In the genomic region with DNA sequence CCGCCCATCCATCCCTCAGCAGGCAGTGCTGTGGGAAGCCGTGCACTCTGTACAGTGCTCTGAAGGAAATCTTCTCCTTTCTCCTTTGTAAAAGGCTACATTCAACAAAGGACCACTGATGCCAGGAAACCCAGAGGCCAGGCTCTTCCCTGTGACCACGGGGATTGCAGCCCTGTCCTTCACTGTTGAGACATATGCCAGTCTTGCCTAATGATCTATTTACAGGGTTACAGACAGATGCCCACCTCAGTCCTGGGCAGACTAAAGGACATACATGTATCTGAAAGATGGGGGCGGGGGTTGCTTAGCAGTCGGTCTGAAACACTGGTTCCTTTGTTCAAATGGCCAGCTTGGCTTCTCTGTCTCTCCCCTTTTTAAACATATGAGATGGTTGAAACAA, we compare ENCODE assay signal across 14 mouse cellular contexts. TPM values are rescaled to one million over a fixed set of nuclear protein-coding genes. Genes with fewer than 3 reads are reported as not detected.
DNase-seq lines count a peak whose midpoint lies in the region; ATAC-seq lines count a peak whose summit lies in the region.
"Had no signal": no experiment of that assay in that cellular context is flagged by ENCODE, and none has a peak within 500 bp of the region (broad histone marks: within the 10 kb centered on the region; RNA-seq: fewer than 3 reads in every experiment).

No protein-coding gene starts in this region.

- 0 out of 2 replicates have a peak, but pooled peaks cover 3% of the 10 kb centered on the region for H3K4me1 ChIP-seq in neural tube, embryonic 11.5 days (ENCODE audit: control insufficient read depth, insufficient read depth, low read length)
- peaks cover 20% of the 10 kb centered on the region for H3K4me1 ChIP-seq in hindbrain, embryonic 14.5 days (replicated peaks; ENCODE audit: control insufficient read depth, insufficient read depth, low read length)
- peaks cover 39% of the 10 kb centered on the region for H3K4me1 ChIP-seq in midbrain, embryonic 15.5 days

- no peak for ATAC-seq in neural tube, embryonic 11.5 days (ENCODE audit: insufficient read depth, low FRiP score, low TSS enrichment)
- ATAC-seq in hindbrain, embryonic 14.5 days (ENCODE audit: low FRiP score), result 0 out of 2 replicates have a peak, but pooled peaks have one; percentile 50
- 0 out of 2 replicates have a peak, but pooled peaks have one; percentile 30 for ATAC-seq in midbrain, embryonic 15.5 days (replicated peaks)

- intact Hi-C loops in left cerebral cortex, postnatal 14 days (cut with DNase I), result no loop called here

- H3K27me3 ChIP-seq in neural tube, embryonic 11.5 days (ENCODE audit: control insufficient read depth, insufficient read depth, low read length), result no peaks in the 10 kb centered on the region
- no peaks in the 10 kb centered on the region for H3K27me3 ChIP-seq in hindbrain, embryonic 14.5 days (ENCODE audit: control insufficient read depth, insufficient read depth, low read length)
- no peaks in the 10 kb centered on the region for H3K27me3 ChIP-seq in midbrain, embryonic 15.5 days (replicated peaks)
- H3K27me3 ChIP-seq: embryonic facial prominence, embryonic 12.5 days had no signal

- no peak overlapping the region for H3K9ac ChIP-seq in neural tube, embryonic 11.5 days (ENCODE audit: low read length)
- peak overlapping the region; percentile 51 for H3K9ac ChIP-seq in hindbrain, embryonic 14.5 days
- no peak overlapping the region for H3K9ac ChIP-seq in midbrain, embryonic 15.5 days
- H3K9ac ChIP-seq: embryonic facial prominence, embryonic 12.5 days; heart, embryonic 15.5 days; liver, embryonic 14.5 days had no signal

- H3K36me3 ChIP-seq in neural tube, embryonic 11.5 days (ENCODE audit: control insufficient read depth, insufficient read depth, low read length), result no peaks in the 10 kb centered on the region
- no peaks in the 10 kb centered on the region for H3K36me3 ChIP-seq in hindbrain, embryonic 14.5 days (replicated peaks; ENCODE audit: control insufficient read depth, insufficient read depth)
- H3K36me3 ChIP-seq in midbrain, embryonic 15.5 days (replicated peaks), result no peaks in the 10 kb centered on the region
- H3K36me3 ChIP-seq: embryonic facial prominence, embryonic 12.5 days; heart, embryonic 15.5 days had no signal

- peaks cover 7% of the 10 kb centered on the region for H3K9me3 ChIP-seq in neural tube, embryonic 11.5 days (ENCODE audit: control insufficient read depth, low read length)
- peaks cover 4% of the 10 kb centered on the region; the same call in 1 of the 2 replicates for H3K9me3 ChIP-seq in hindbrain, embryonic 14.5 days (ENCODE audit: control insufficient read depth, low read length)
- no peaks in the 10 kb centered on the region for H3K9me3 ChIP-seq in midbrain, embryonic 15.5 days
- H3K9me3 ChIP-seq: heart, embryonic 15.5 days had no signal

- no peak overlapping the region for H3K4me3 ChIP-seq in neural tube, embryonic 11.5 days (ENCODE audit: low read depth, low read length)
- H3K4me3 ChIP-seq in hindbrain, embryonic 14.5 days (replicated peaks; ENCODE audit: low read length), result no peak overlapping the region
- H3K4me3 ChIP-seq in midbrain, embryonic 15.5 days, result no peak overlapping the region
- H3K4me3 ChIP-seq: embryonic facial prominence, embryonic 12.5 days; heart, embryonic 15.5 days had no signal

- peak; percentile 19 for DNase-seq in neural tube, embryonic 11.5 days (ENCODE audit: low spot score)
- DNase-seq in neural tube, embryonic 10.5 days (ENCODE audit: extremely low spot score, low spot score), result no peak
- DNase-seq in hindbrain, embryonic 14.5 days (ENCODE audit: low spot score), result peak; percentile 37
- DNase-seq in thymus, postnatal 4 days, result no peak
- DNase-seq in thymus, adult 18-20 months, result no peak
- DNase-seq in lung, adult 18-20 months, result no peak
- no peak for DNase-seq in left cerebral cortex, postnatal 14 days (ENCODE audit: low spot score in 2 of 2)
- DNase-seq: cerebellum, adult 2 months; kidney, adult 8-10 months; lung, postnatal 36 days had no signal

- WGBS in neural tube, embryonic 11.5 days, result 58% methylated on average over 5 of the region's 5 CpGs
- WGBS in hindbrain, embryonic 14.5 days, result 26% methylated on average over 5 of the region's 5 CpGs
- 32% methylated on average over 5 of the region's 5 CpGs for whole genome bisulfite sequencing in midbrain, embryonic 15.5 days

- H3K4me2 ChIP-seq in neural tube, embryonic 11.5 days (ENCODE audit: low read depth), result no peak overlapping the region
- H3K4me2 ChIP-seq in hindbrain, embryonic 14.5 days (replicated peaks), result no peak overlapping the region
- H3K4me2 ChIP-seq in midbrain, embryonic 15.5 days, result no peak overlapping the region
- H3K4me2 ChIP-seq: embryonic facial prominence, embryonic 12.5 days; heart, embryonic 15.5 days had no signal

- H3K27ac ChIP-seq in neural tube, embryonic 11.5 days (ENCODE audit: low read depth, low read length), result 0 out of 2 replicates have a peak overlapping the region, but pooled peaks have one; percentile 17
- H3K27ac ChIP-seq in hindbrain, embryonic 14.5 days, result peak overlapping the region; percentile 58
- H3K27ac ChIP-seq in midbrain, embryonic 15.5 days, result peak overlapping the region; percentile 69
- H3K27ac ChIP-seq: embryonic facial prominence, embryonic 12.5 days; heart, embryonic 15.5 days; liver, embryonic 14.5 days had no signal

RNA-seq across cellular contexts. Expression of a gene that starts 14.4 kb away (rescaled TPM):
- polyA plus RNA-seq in neural tube, embryonic 11.5 days (2014; fragmentation: Nextera tagmentation; extraction: Ambion mirVana), result 1.0 and 2.1 TPM in 2 replicates
- polyA plus RNA-seq in hindbrain, embryonic 14.5 days (2014; fragmentation: Nextera tagmentation; extraction: Ambion mirVana), result 2.7 and 3.1 TPM in 2 replicates
- 2.6 and 3.1 TPM in 2 replicates for polyA plus RNA-seq in midbrain, embryonic 15.5 days (2015; fragmentation: Nextera tagmentation; extraction: Ambion mirVana)
- under 1 TPM; 0.26 to 0.30 TPM for total RNA-seq in left cerebral cortex, postnatal 14 days (2021)

Comparison
In these comparisons a context has a peak if more than half of its experiments do, and no peak if none do; other contexts are left out.
1. DNase-seq: peak in neural tube, embryonic 11.5 days (single experiment) and hindbrain, embryonic 14.5 days (single experiment); none in neural tube, embryonic 10.5 days (single experiment), thymus, postnatal 4 days (single experiment), thymus, adult 18-20 months (0 of 2), lung, adult 18-20 months (0 of 2) and left cerebral cortex, postnatal 14 days (0 of 2).
2. H3K27ac ChIP-seq: peak in every context shown above with its lines; median percentile 69 in midbrain, embryonic 15.5 days; 58 in hindbrain, embryonic 14.5 days; 17 in neural tube, embryonic 11.5 days.